Mouse (Mus musculus): ENCODE data around the gene Slc1a3. TPM values are rescaled to one million over a fixed set of nuclear protein-coding genes. Genes with fewer than 3 reads are reported as not detected.

Slc1a3 gene
- polyA plus RNA-seq (2017; shearing (Covaris generic)): 0.50 TPM

GRCm38 (mm10) chr15:8710146-8711006 is at the start of gene Slc1a3:
Slc1a3 (minus strand) TSS chr15:8710764.

Other genes with a start within 250 kb of the Slc1a3 start
- gene Gm2310, start 190.8 kb downstream of the Slc1a3 start, polyA plus RNA-seq (2017; shearing (Covaris generic)): not detected